Mouse (Mus musculus) 3T3-L1 (cell line): ENCODE data around the gene Stxbp3.
A peak's percentile ranks its signal among the peaks of the same experiment; 100 is the strongest.

ENCODE experiments used
- DNase-seq: peaks from one replicate; pipeline ENCODE4 v3.0.0-alpha.2; 2015; ENCODE audit warnings: low read depth, low spot score

Stxbp3 gene

GRCm38 (mm10) chr3:108840000-108840715, at the start of gene Stxbp3:
TSS of gene Stxbp3 (minus strand) at chr3:108840526.
- peak; percentile 99 for DNase-seq

- DNase-seq = no peak
These were observed 49.6 kb upstream of the Stxbp3 start, which contains the start of gene Fndc7 for GRCm38 (mm10) chr3:108889908-108890307. TSS of gene Fndc7 (minus strand) at chr3:108890008.

GRCm38 (mm10) chr3:108887618-108887975, 47.3 kb upstream of the Stxbp3 start:
- DNase-seq = no peak

- no peak for DNase-seq
These were observed 46.8 kb upstream of the Stxbp3 start for GRCm38 (mm10) chr3:108886934-108887617.

GRCm38 (mm10) chr3:108885686-108886530, 45.6 kb upstream of the Stxbp3 start:
- peak; percentile 33 for DNase-seq

GRCm38 (mm10) chr3:108884706-108885289, 44.5 kb upstream of the Stxbp3 start:
- DNase-seq = no peak

- peak; percentile 45 for DNase-seq
These were observed 42.7 kb upstream of the Stxbp3 start for GRCm38 (mm10) chr3:108883067-108883466.

- DNase-seq = peak; percentile 90
These were observed 41.5 kb upstream of the Stxbp3 start for GRCm38 (mm10) chr3:108881873-108882272.

GRCm38 (mm10) chr3:108880544-108881507, 40.5 kb upstream of the Stxbp3 start:
- DNase-seq = peak; percentile 62

- DNase-seq = peak; percentile 54
These were observed 39.6 kb upstream of the Stxbp3 start for GRCm38 (mm10) chr3:108879836-108880435.

GRCm38 (mm10) chr3:108879129-108879528, 38.8 kb upstream of the Stxbp3 start:
- no peak for DNase-seq

- DNase-seq = no peak
These were observed 30.3 kb upstream of the Stxbp3 start for GRCm38 (mm10) chr3:108870631-108871030.

- no peak for DNase-seq
These were observed 27.1 kb upstream of the Stxbp3 start for GRCm38 (mm10) chr3:108867449-108867848.

- no peak for DNase-seq
These were observed 25.4 kb upstream of the Stxbp3 start for GRCm38 (mm10) chr3:108865676-108866075.

- DNase-seq = no peak
These were observed 24.8 kb upstream of the Stxbp3 start for GRCm38 (mm10) chr3:108865129-108865528.

- DNase-seq = peak; percentile 92
These were observed 22.8 kb upstream of the Stxbp3 start for GRCm38 (mm10) chr3:108863091-108863490.

GRCm38 (mm10) chr3:108862282-108862681, 22.0 kb upstream of the Stxbp3 start:
- DNase-seq = peak; percentile 53

GRCm38 (mm10) chr3:108860786-108861185, 20.5 kb upstream of the Stxbp3 start:
- peak; percentile 62 for DNase-seq

- peak; percentile 96 for DNase-seq
These were observed 18.0 kb upstream of the Stxbp3 start for GRCm38 (mm10) chr3:108858231-108858770.

GRCm38 (mm10) chr3:108857714-108858113, 17.4 kb upstream of the Stxbp3 start:
- DNase-seq = no peak
